Mouse (Mus musculus) hindbrain, embryonic 15.5 days (tissue): ENCODE measurements around the gene Nfic. TPM values are rescaled to one million over a fixed set of nuclear protein-coding genes. Genes with fewer than 3 reads are reported as not detected.
A peak's percentile ranks its signal among the peaks of the same experiment; 100 is the strongest.

ENCODE experiments used
- ATAC-seq: fragments of 200-750 bp; cut with Nextera tagmentation; 2 replicates; pipeline ENCODE4 v1.8.0; 2017; ENCODE audit warnings: low read depth, moderate number of reproducible peaks, moderate TSS enrichment; ENCODE audit not compliant: low FRiP score
- H3K27ac ChIP-seq: fragments of 300-500 bp; sonication (generic); replicated peaks from 2 replicates; pipeline ENCODE4 v1.5.1; 2015; ENCODE audit warnings: mild to moderate bottlenecking, inconsistent platforms
- H3K27me3 ChIP-seq: fragments of 300-500 bp; sonication (generic); 2 replicates; pipeline ENCODE4 v1.6.1; 2015; ENCODE audit warnings: control low read depth, inconsistent platforms
- H3K36me3 ChIP-seq: fragments of 300-500 bp; sonication (generic); 2 replicates; pipeline ENCODE4 v1.6.1; 2015; ENCODE audit warnings: control low read depth, inconsistent platforms
- H3K4me1 ChIP-seq: fragments of 300-500 bp; sonication (generic); replicated peaks from 2 replicates; pipeline ENCODE4 v1.6.1; 2015; ENCODE audit warnings: control low read depth, inconsistent platforms
- H3K4me2 ChIP-seq: fragments of 300-500 bp; sonication (generic); 2 replicates; pipeline ENCODE4 v1.6.1; 2015; ENCODE audit warnings: moderate library complexity, mild to moderate bottlenecking, inconsistent platforms
- H3K4me3 ChIP-seq: fragments of 300-500 bp; sonication (generic); 2 replicates; pipeline ENCODE4 v1.5.1; 2015; ENCODE audit warnings: mild to moderate bottlenecking, inconsistent platforms
- H3K9ac ChIP-seq: fragments of 300-500 bp; sonication (generic); 2 replicates; pipeline ENCODE4 v1.6.1; 2015; ENCODE audit warnings: inconsistent platforms
- H3K9me3 ChIP-seq: fragments of 300-500 bp; sonication (generic); 2 replicates; pipeline ENCODE4 v1.6.1; 2016; ENCODE audit warnings: control low read depth, inconsistent platforms
- WGBS: fragments of 180-500 bp; shearing (Covaris S2); methylation state at CpG from one replicate; pipeline ENCODE4 v1.1.7; 2015; 5-methylcytosine and 5-hydroxymethylcytosine counted together
- microRNA-seq: library from miRNA; unstranded; fragments of <30 nt; microRNA quantifications from one replicate; pipeline ENCODE4, GENCODE M21; 2016
- polyA plus RNA-seq: library from polyadenylated mRNA; unstranded; fragments of >200 nt; fragmentation: Nextera tagmentation; extraction: Ambion mirVana; gene quantifications from 2 replicates; pipeline ENCODE4 v1.2.1, GENCODE M21; 2015

The Nfic gene
- polyA plus RNA-seq, 1 experiment from 2014 or later: 26.6 TPM

DNA sequence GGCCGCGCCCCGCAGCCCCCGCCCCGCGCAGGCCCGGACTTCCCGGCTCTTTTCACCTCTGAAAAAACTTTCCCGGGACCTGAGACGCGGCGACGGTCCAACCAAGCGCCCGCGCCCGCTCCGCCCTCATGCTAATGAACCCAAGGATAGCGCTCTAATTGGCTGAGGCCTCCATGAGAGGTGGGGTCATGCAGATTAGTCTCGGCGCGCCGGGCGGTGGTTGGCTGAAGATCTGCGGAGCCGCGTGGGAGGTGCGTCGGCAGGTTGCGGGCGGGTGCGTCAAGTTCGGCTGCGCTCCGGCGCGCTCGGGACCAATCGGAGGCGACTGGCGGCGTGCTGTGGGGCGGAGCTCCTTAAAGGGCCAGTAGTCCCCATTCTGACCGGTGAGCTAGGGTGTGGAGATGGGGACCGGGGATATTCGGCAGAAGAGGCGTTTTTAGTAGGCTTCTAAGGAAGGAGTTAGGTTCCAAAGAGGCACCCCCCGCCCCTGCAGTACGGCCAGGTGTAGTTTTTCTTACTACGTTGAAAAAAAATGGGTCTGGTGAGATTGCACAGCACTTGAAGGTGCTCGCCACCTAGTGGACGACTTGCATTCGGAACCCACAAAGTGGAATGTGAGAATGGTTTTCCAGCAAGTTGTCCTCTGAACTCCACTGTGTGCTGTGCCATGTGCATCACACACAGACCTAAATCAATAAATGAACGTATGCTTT, 104.9 kb downstream of the Nfic start, which contains the start of gene Hmg20b:
Gene Hmg20b (minus strand): TSS at position 130 of the 713 bp plus-strand sequence.
- under 1% methylated on average over 54 of the region's 54 CpGs for WGBS

GRCm38 (mm10) chr10:81349961-81350350, 105.5 kb downstream of the Nfic start:
- peaks cover 33% of the 10 kb centered on the region for H3K4me1 ChIP-seq
- peak; percentile 13; the same call in 1 of the 2 replicates for ATAC-seq
- H3K9ac ChIP-seq: peak overlapping the region; percentile 54
- no peaks in the 10 kb centered on the region for H3K9me3 ChIP-seq
- no peaks in the 10 kb centered on the region for H3K36me3 ChIP-seq
- 1% methylated on average over 29 of the region's 29 CpGs for WGBS
- 0 out of 2 replicates have a peak overlapping the region, but pooled peaks have one; percentile 16 for H3K27ac ChIP-seq
- peaks cover 10% of the 10 kb centered on the region for H3K27me3 ChIP-seq
- H3K4me3 ChIP-seq: peak overlapping the region; percentile 62
- peak overlapping the region; percentile 73 for H3K4me2 ChIP-seq

More for the DNA sequence above, 104.9 kb downstream of the Nfic start, which contains the start of gene Hmg20b:
- peak within 1 kb of the TSS; percentile 62 for H3K4me3 ChIP-seq
- peak; percentile 96 for ATAC-seq
- H3K9me3 ChIP-seq: no peaks in the 10 kb centered on the region
- H3K4me2 ChIP-seq: peak within 1 kb of the TSS; percentile 73
- peaks cover 9% of the 10 kb centered on the region for H3K27me3 ChIP-seq
- peaks cover 33% of the 10 kb centered on the region for H3K4me1 ChIP-seq
- H3K36me3 ChIP-seq: no peaks in the 10 kb centered on the region
- H3K27ac ChIP-seq: peak within 1 kb of the TSS; percentile 81
- peak within 1 kb of the TSS; percentile 54 for H3K9ac ChIP-seq

- no peak overlapping the region for H3K27ac ChIP-seq
- ATAC-seq: no peak
- H3K4me2 ChIP-seq: peak overlapping the region; percentile 73
- H3K9me3 ChIP-seq: no peaks in the 10 kb centered on the region
- peaks cover 33% of the 10 kb centered on the region for H3K4me1 ChIP-seq
- 5% methylated on average over 12 of the region's 12 CpGs for WGBS
- no peak overlapping the region for H3K9ac ChIP-seq
- H3K27me3 ChIP-seq: peaks cover 18% of the 10 kb centered on the region
- H3K36me3 ChIP-seq: no peaks in the 10 kb centered on the region
- H3K4me3 ChIP-seq: peak overlapping the region; percentile 62
Observed at GRCm38 (mm10) chr10:81349146-81349545, 106.3 kb downstream of the Nfic start.

DNA sequence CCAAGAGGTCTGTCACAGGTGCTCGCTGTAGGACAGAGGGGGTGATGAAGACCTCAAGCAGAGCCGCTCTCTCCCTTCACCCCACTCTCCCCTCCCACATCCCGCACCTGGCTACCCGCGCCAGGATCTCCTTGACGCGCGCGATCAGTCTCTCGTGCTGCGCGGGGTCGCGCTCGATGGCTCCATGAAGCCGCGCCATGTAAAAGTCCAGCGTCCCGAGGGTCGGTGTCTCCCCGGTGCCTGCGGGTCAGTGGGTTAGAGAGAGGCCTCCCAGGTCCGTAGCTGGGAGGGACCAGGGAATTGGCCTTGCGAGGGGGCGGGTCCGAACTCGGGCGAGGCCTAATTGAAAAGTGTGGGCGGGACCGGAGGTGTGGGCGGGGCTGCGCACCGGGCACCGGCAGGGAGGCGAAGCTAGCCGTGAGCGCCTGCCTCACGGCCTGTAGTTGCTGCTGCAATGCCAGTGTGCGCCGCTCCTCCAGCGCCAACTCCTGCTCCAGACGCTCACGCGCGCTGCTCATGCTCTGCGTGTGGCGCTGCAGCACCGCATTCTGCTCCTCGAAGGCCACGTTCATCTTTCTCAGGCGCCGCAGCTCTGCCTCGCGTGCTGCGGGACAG, 108.9 kb downstream of the Nfic start:
- peak; percentile 13; the same call in 1 of the 2 replicates for ATAC-seq
- Histone ChIP-seq H3K9me3 (no peaks in the 10 kb centered on the region), H3K4me3 (peak overlapping the region; percentile 33), H3K27ac (peak overlapping the region; percentile 54), H3K4me2 (peak overlapping the region; percentile 56), H3K4me1 (peaks cover 41% of the 10 kb centered on the region), H3K36me3 (no peaks in the 10 kb centered on the region), H3K27me3 (peaks cover 42% of the 10 kb centered on the region), H3K9ac (peak overlapping the region; percentile 45)
- WGBS: 12% methylated on average over 53 of the region's 55 CpGs

Small RNA genes lying within 50 kb of the gene (microRNA-seq; reads per million reads assigned to microRNA genes)
- not detected for gene Gm25595
- 1.1 reads per million for gene Mir1191b
- not detected for gene Mir6913

Other genes starting within 250 kb of the Nfic start
- 80.6 and 85.5 TPM in 2 replicates for gene Atcay, start 224.8 kb downstream of the Nfic start, polyA plus RNA-seq
- gene Zfr2, start 222.5 kb downstream of the Nfic start, polyA plus RNA-seq: 30.3 and 34.0 TPM in 2 replicates
- 43.8 and 49.7 TPM in 2 replicates for gene Matk, start 202.7 kb downstream of the Nfic start, polyA plus RNA-seq
- gene Mrpl54, start 188.7 kb downstream of the Nfic start, polyA plus RNA-seq: 121 and 144 TPM in 2 replicates
- gene Apba3, start 188.7 kb downstream of the Nfic start, polyA plus RNA-seq: 38.3 and 38.6 TPM in 2 replicates
- gene Tjp3, start 164.1 kb downstream of the Nfic start, polyA plus RNA-seq: 5.9 and 6.2 TPM in 2 replicates
- gene Pip5k1c, start 162.7 kb downstream of the Nfic start, polyA plus RNA-seq: 130 and 151 TPM in 2 replicates
- 33.8 and 35.1 TPM in 2 replicates for gene Cactin, start 134.5 kb downstream of the Nfic start, polyA plus RNA-seq
- 4.7 and 5.2 TPM in 2 replicates for gene Tbxa2r, start 126.9 kb downstream of the Nfic start, polyA plus RNA-seq
- gene Gipc3, start 112.4 kb downstream of the Nfic start, polyA plus RNA-seq: not detected in 2 replicates
- 39.0 and 39.9 TPM in 2 replicates for gene Hmg20b, start 105.2 kb downstream of the Nfic start, polyA plus RNA-seq
- 21.0 and 21.1 TPM in 2 replicates for gene Mfsd12, start 98.1 kb downstream of the Nfic start, polyA plus RNA-seq
- 1.1 TPM in 2 replicates for gene 4930404N11Rik, start 89.8 kb downstream of the Nfic start, polyA plus RNA-seq
- gene Fzr1, start 77.1 kb downstream of the Nfic start, polyA plus RNA-seq: 147 and 152 TPM in 2 replicates
- gene Dohh, start 71.2 kb downstream of the Nfic start, polyA plus RNA-seq: 92.2 and 94.0 TPM in 2 replicates
- gene Gm48551, start 71.2 kb downstream of the Nfic start, polyA plus RNA-seq: 6.2 and 6.6 TPM in 2 replicates
- gene Gm48552, start 66.6 kb downstream of the Nfic start, polyA plus RNA-seq: 2.1 and 2.7 TPM in 2 replicates
- 1.4 and 1.8 TPM in 2 replicates for gene Smim24, start 62.6 kb downstream of the Nfic start, polyA plus RNA-seq
- gene Celf5, start 27.1 kb upstream of the Nfic start, polyA plus RNA-seq: 70.0 and 77.6 TPM in 2 replicates
- gene Ncln, start 40.8 kb upstream of the Nfic start, polyA plus RNA-seq: 66.5 and 72.7 TPM in 2 replicates
- gene S1pr4, start 44.5 kb upstream of the Nfic start, polyA plus RNA-seq: 0.83 and 0.86 TPM in 2 replicates
- 1.1 and 1.2 TPM in 2 replicates for gene Gna15, start 68.6 kb upstream of the Nfic start, polyA plus RNA-seq
- 94.3 and 109 TPM in 2 replicates for gene Gna11, start 89.6 kb upstream of the Nfic start, polyA plus RNA-seq
- gene Aes, start 103.9 kb upstream of the Nfic start, polyA plus RNA-seq: 820 and 884 TPM in 2 replicates
- 46.6 and 46.9 TPM in 2 replicates for gene Tle2, start 118.9 kb upstream of the Nfic start, polyA plus RNA-seq
- gene Tle6, start 145.4 kb upstream of the Nfic start, polyA plus RNA-seq: 8.7 and 9.8 TPM in 2 replicates
- 1.7 and 2.1 TPM in 2 replicates for gene BC025920, start 150.6 kb upstream of the Nfic start, polyA plus RNA-seq
- 49.0 and 49.1 TPM in 2 replicates for gene Sirt6, start 172.2 kb upstream of the Nfic start, polyA plus RNA-seq
- 19.4 and 23.6 TPM in 2 replicates for gene Ankrd24, start 172.9 kb upstream of the Nfic start, polyA plus RNA-seq
- 5.4 and 6.5 TPM in 2 replicates for gene Gm10778, start 193.4 kb upstream of the Nfic start, polyA plus RNA-seq
- 13.9 and 16.2 TPM in 2 replicates for gene Zfp433, start 249.2 kb upstream of the Nfic start, polyA plus RNA-seq